Comparison of ENCODE assay signal across 24 mouse cellular contexts in genomic region chr16:55504274-55504673, GRCm38 (mm10).
DNase-seq lines count a peak whose midpoint lies in the region; ATAC-seq and TF ChIP-seq lines count a peak whose summit lies in the region.
"Had no signal": no experiment of that assay in that cellular context is flagged by ENCODE, and none has a peak within 500 bp of the region (broad histone marks: within the 10 kb centered on the region; RNA-seq: fewer than 3 reads in every experiment).

No protein-coding gene starts in this region.

- H3K36me3 ChIP-seq in intestine, embryonic 15.5 days: no peaks in the 10 kb centered on the region
- H3K36me3 ChIP-seq in intestine, postnatal 0 days (ENCODE audit: control insufficient read depth, insufficient read depth): no peaks in the 10 kb centered on the region
- H3K36me3 ChIP-seq in lung, postnatal 0 days (ENCODE audit: insufficient read depth, low read length): no peaks in the 10 kb centered on the region
- H3K36me3 ChIP-seq in myocyte (ENCODE audit: control insufficient read depth, insufficient read depth): no peaks in the 10 kb centered on the region
- no peaks in the 10 kb centered on the region for H3K36me3 ChIP-seq in neural tube, embryonic 15.5 days
- no peaks in the 10 kb centered on the region for H3K36me3 ChIP-seq in midbrain, embryonic 10.5 days
- H3K36me3 ChIP-seq: forebrain, embryonic 12.5 days; heart, embryonic 13.5 days; limb, embryonic 10.5 days; limb, embryonic 15.5 days; liver, embryonic 13.5 days had no signal

- no peaks in the 10 kb centered on the region for H3K27me3 ChIP-seq in intestine, embryonic 15.5 days (replicated peaks)
- H3K27me3 ChIP-seq in intestine, postnatal 0 days (replicated peaks; ENCODE audit: control insufficient read depth, insufficient read depth, low read length): no peaks in the 10 kb centered on the region
- H3K27me3 ChIP-seq in lung, postnatal 0 days (replicated peaks; ENCODE audit: insufficient read depth, low read length): no peaks in the 10 kb centered on the region
- no peaks in the 10 kb centered on the region for H3K27me3 ChIP-seq in myocyte (ENCODE audit: control insufficient read depth, insufficient read depth, insufficient read length)
- H3K27me3 ChIP-seq in neural tube, embryonic 15.5 days (replicated peaks): no peaks in the 10 kb centered on the region
- H3K27me3 ChIP-seq in midbrain, embryonic 10.5 days (ENCODE audit: low read depth, poor library complexity, severe bottlenecking): no peaks in the 10 kb centered on the region
- H3K27me3 ChIP-seq: forebrain, embryonic 12.5 days; heart, embryonic 13.5 days; limb, embryonic 15.5 days; liver, embryonic 13.5 days had no signal

- no peaks in the 10 kb centered on the region for H3K79me2 ChIP-seq in myocyte (ENCODE audit: control insufficient read depth, insufficient read depth)

- no peak overlapping the region for H3K4me2 ChIP-seq in intestine, embryonic 15.5 days (replicated peaks)
- H3K4me2 ChIP-seq in intestine, postnatal 0 days (replicated peaks; ENCODE audit: low read depth): no peak overlapping the region
- H3K4me2 ChIP-seq in lung, postnatal 0 days (replicated peaks; ENCODE audit: low read depth, low read length): no peak overlapping the region
- H3K4me2 ChIP-seq in myocyte (ENCODE audit: low read depth): peak overlapping the region; percentile 65
- H3K4me2 ChIP-seq in neural tube, embryonic 15.5 days: no peak overlapping the region
- H3K4me2 ChIP-seq: forebrain, embryonic 12.5 days; heart, embryonic 13.5 days; hindbrain, embryonic 14.5 days; limb, embryonic 15.5 days; liver, embryonic 13.5 days had no signal

- no peak overlapping the region for H3K4me3 ChIP-seq in intestine, embryonic 15.5 days (replicated peaks)
- H3K4me3 ChIP-seq in intestine, postnatal 0 days (ENCODE audit: low read depth, low read length): no peak overlapping the region
- no peak overlapping the region for H3K4me3 ChIP-seq in lung, postnatal 0 days (ENCODE audit: low read depth, low read length)
- H3K4me3 ChIP-seq in myocyte: no peak overlapping the region
- H3K4me3 ChIP-seq in neural tube, embryonic 15.5 days (replicated peaks): no peak overlapping the region
- no peak overlapping the region for H3K4me3 ChIP-seq in midbrain, embryonic 10.5 days
- H3K4me3 ChIP-seq: forebrain, embryonic 12.5 days; heart, embryonic 13.5 days; limb, embryonic 10.5 days; limb, embryonic 15.5 days; liver, embryonic 13.5 days had no signal

- no peaks in the 10 kb centered on the region for H3K4me1 ChIP-seq in intestine, embryonic 15.5 days (replicated peaks)
- no peaks in the 10 kb centered on the region for H3K4me1 ChIP-seq in intestine, postnatal 0 days (replicated peaks; ENCODE audit: control insufficient read depth, insufficient read depth, low read length)
- no peaks in the 10 kb centered on the region for H3K4me1 ChIP-seq in lung, postnatal 0 days (ENCODE audit: insufficient read depth, low read depth, low read length)
- no peaks in the 10 kb centered on the region for H3K4me1 ChIP-seq in neural tube, embryonic 15.5 days
- H3K4me1 ChIP-seq in midbrain, embryonic 10.5 days: no peaks in the 10 kb centered on the region
- H3K4me1 ChIP-seq: forebrain, embryonic 12.5 days; limb, embryonic 10.5 days; limb, embryonic 15.5 days; liver, embryonic 13.5 days had no signal

- H3K9ac ChIP-seq in intestine, embryonic 15.5 days: no peak overlapping the region
- H3K9ac ChIP-seq in intestine, postnatal 0 days (ENCODE audit: low read depth, low read length): no peak overlapping the region
- H3K9ac ChIP-seq in lung, postnatal 0 days (replicated peaks; ENCODE audit: low read depth): no peak overlapping the region
- no peak overlapping the region for H3K9ac ChIP-seq in neural tube, embryonic 15.5 days (replicated peaks)
- H3K9ac ChIP-seq: forebrain, embryonic 12.5 days; forebrain, postnatal 0 days; heart, embryonic 13.5 days; hindbrain, embryonic 14.5 days; limb, embryonic 15.5 days; liver, embryonic 13.5 days had no signal

- DNase-seq in lung, postnatal 0 days (ENCODE audit: low spot score): peak; percentile 29
- no peak for DNase-seq in lung, postnatal 10 days
- no peak for DNase-seq in yolk sac, embryonic 10.5 days (ENCODE audit: low spot score)
- DNase-seq in midbrain, embryonic 10.5 days (ENCODE audit: low spot score): no peak
- DNase-seq: adrenal gland, postnatal 14 days; cerebellum, adult 2 months; cerebellum, postnatal 14 days; forebrain, postnatal 0 days; kidney, adult 9 months; kidney, postnatal 4 days; layer of hippocampus, postnatal 36 days; liver, embryonic 13.5 days; lung, adult 2 months; midbrain, embryonic 14.5 days; spleen, adult 18-20 months had no signal

- TF ChIP-seq EP300 in lung, postnatal 0 days (IDR thresholded peaks at IDR 0.05): no peak

- TF ChIP-seq POLR2A in myocyte (IDR thresholded peaks at IDR 0.05; ENCODE audit: insufficient read length, low read depth): no peak

- no peak overlapping the region for H3ac ChIP-seq in myocyte (ENCODE audit: control insufficient read depth, insufficient read length)

- no peak for TF ChIP-seq CTCF in intestine, postnatal 0 days (IDR thresholded peaks at IDR 0.05; ENCODE audit: low read depth)
- no peak for TF ChIP-seq CTCF in lung, postnatal 0 days (IDR thresholded peaks at IDR 0.05)

- ATAC-seq in intestine, embryonic 15.5 days: peak; percentile 60
- ATAC-seq in intestine, postnatal 0 days: no peak
- peak; percentile 30; the same call in 1 of the 2 replicates for ATAC-seq in lung, postnatal 0 days
- ATAC-seq in neural tube, embryonic 15.5 days (ENCODE audit: low FRiP score): no peak
- ATAC-seq: forebrain, postnatal 0 days had no signal

- WGBS in intestine, embryonic 15.5 days: 57% methylated on average over 3 of the region's 3 CpGs
- 63% methylated on average over 3 of the region's 3 CpGs for WGBS in intestine, postnatal 0 days
- 54% methylated on average over 3 of the region's 3 CpGs for WGBS in lung, postnatal 0 days
- WGBS in neural tube, embryonic 15.5 days: 91% methylated on average over 3 of the region's 3 CpGs
- WGBS in midbrain, embryonic 10.5 days: 86% methylated on average over 3 of the region's 3 CpGs

- no peak overlapping the region for H3K27ac ChIP-seq in intestine, embryonic 15.5 days
- H3K27ac ChIP-seq in intestine, postnatal 0 days (ENCODE audit: low read depth, low read length): no peak overlapping the region
- no peak overlapping the region for H3K27ac ChIP-seq in lung, postnatal 0 days (ENCODE audit: low read length)
- no peak overlapping the region for H3K27ac ChIP-seq in neural tube, embryonic 15.5 days (replicated peaks)
- H3K27ac ChIP-seq in midbrain, embryonic 10.5 days (replicated peaks): no peak overlapping the region
- H3K27ac ChIP-seq: forebrain, embryonic 12.5 days; hindbrain, embryonic 14.5 days; limb, embryonic 10.5 days; limb, embryonic 15.5 days; liver, embryonic 13.5 days had no signal

- H3K9me3 ChIP-seq in intestine, embryonic 15.5 days: no peaks in the 10 kb centered on the region
- H3K9me3 ChIP-seq in intestine, postnatal 0 days (ENCODE audit: control insufficient read depth): no peaks in the 10 kb centered on the region
- H3K9me3 ChIP-seq in lung, postnatal 0 days (ENCODE audit: low read length): no peaks in the 10 kb centered on the region
- H3K9me3 ChIP-seq in neural tube, embryonic 15.5 days (replicated peaks): no peaks in the 10 kb centered on the region
- no peaks in the 10 kb centered on the region for H3K9me3 ChIP-seq in midbrain, embryonic 10.5 days (replicated peaks)
- H3K9me3 ChIP-seq: forebrain, embryonic 12.5 days; limb, embryonic 10.5 days; limb, embryonic 15.5 days; liver, embryonic 13.5 days had no signal

TF ChIP-seq in myocyte, 11 proteins besides CTCF, POLR2A, EP300 and RAD21:
- no peak for TF ChIP-seq TCF3 (IDR thresholded peaks at IDR 0.05; ENCODE audit: insufficient read length, low read depth)

Comparison
In these comparisons a context has a peak if more than half of its experiments do, and no peak if none do; other contexts are left out.
1. ATAC-seq: peak in intestine, embryonic 15.5 days (single experiment) and lung, postnatal 0 days (single experiment); none in intestine, postnatal 0 days (single experiment) and neural tube, embryonic 15.5 days (single experiment).